Mouse (Mus musculus): ENCODE data around the gene Sec1.

GRCm38 (mm10) chr7:45733477-45733876 is 39.3 kb upstream of the Sec1 start:
- no peak for TF ChIP-seq TAL1 (conservative IDR thresholded peaks at IDR 0.05; ENCODE audit: low read depth, low read length)
- TF ChIP-seq CTCF (IDR thresholded peaks at IDR 0.05; ENCODE audit: low read depth, low read length): no peak
- TF ChIP-seq GATA1 (IDR thresholded peaks at IDR 0.05; ENCODE audit: borderline replicate concordance, low read length): no peak
- no peak for TF ChIP-seq POLR2AphosphoS5 (IDR thresholded peaks at IDR 0.05; ENCODE audit: insufficient replicate concordance, low read depth, low read length)
- TF ChIP-seq GATA2 (IDR thresholded peaks at IDR 0.05; ENCODE audit: borderline replicate concordance, low read depth, low read length): no peak
